Mouse (Mus musculus): ENCODE measurements around the gene Ckmt1. TPM values are rescaled to one million over a fixed set of nuclear protein-coding genes. Genes with fewer than 3 reads are reported as not detected.
"Not testable (repeated sequence)": the region's sequence is repeated elsewhere in the genome, so short reads cannot be mapped to it uniquely, and the experiment has no call there.

Gene Ckmt1
- polyA plus RNA-seq, 1 experiment = 0.23 TPM

DNA sequence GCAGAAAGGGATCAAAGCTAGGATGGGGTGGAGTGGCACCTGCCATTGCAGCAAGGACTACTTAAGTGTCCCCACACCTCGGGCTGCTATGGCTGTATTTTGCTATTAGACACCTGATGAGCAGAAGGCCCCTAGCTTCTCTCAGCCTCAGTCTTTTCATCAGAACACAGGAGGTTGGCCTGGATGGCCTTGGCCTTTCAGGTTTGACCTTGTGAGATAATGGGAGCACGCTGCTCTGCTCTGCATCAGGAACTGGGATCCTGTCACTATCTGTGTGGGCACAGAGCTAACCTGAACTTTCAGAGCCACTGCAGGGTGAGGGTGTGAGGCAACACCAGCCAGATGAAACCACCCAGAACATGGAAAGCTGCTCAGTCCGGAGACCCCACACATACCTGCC, 14.8 kb downstream of the Ckmt1 start:
- Histone ChIP-seq H3K4me3 (ENCODE audit: insufficient read depth, poor library complexity, severe bottlenecking) (no peak overlapping the region), H3K79me3 (ENCODE audit: low read depth) (no peaks in the 10 kb centered on the region), H3ac (ENCODE audit: control insufficient read depth, insufficient read length, low read depth) (no peak overlapping the region), H3K27me3 (ENCODE audit: control insufficient read depth, insufficient read depth, insufficient read length) (peaks cover 69% of the 10 kb centered on the region), H3K79me2 (ENCODE audit: control insufficient read depth, insufficient read depth) (no peaks in the 10 kb centered on the region), H3K36me3 (ENCODE audit: control insufficient read depth, insufficient read depth) (no peaks in the 10 kb centered on the region)
- TF ChIP-seq MYOG (IDR thresholded peaks at IDR 0.05; ENCODE audit: control insufficient read depth, extremely low read depth, insufficient read length) = no peak
- no peak for TF ChIP-seq FOSL1 (IDR thresholded peaks at IDR 0.05; ENCODE audit: insufficient read depth, low read length, poor library complexity, severe bottlenecking)
- TF ChIP-seq USF1 (IDR thresholded peaks at IDR 0.05; ENCODE audit: low read depth) = no peak
- TF ChIP-seq MYOD1 (IDR thresholded peaks at IDR 0.05; ENCODE audit: control insufficient read depth, insufficient read length, low read depth) = no peak
- TF ChIP-seq CEBPB (IDR thresholded peaks at IDR 0.05; ENCODE audit: low read depth) = no peak
- TF ChIP-seq MAX (IDR thresholded peaks at IDR 0.05) = no peak
- no peak for TF ChIP-seq CTCF (IDR thresholded peaks at IDR 0.05; ENCODE audit: control insufficient read depth, insufficient read depth, insufficient read length)

DNA sequence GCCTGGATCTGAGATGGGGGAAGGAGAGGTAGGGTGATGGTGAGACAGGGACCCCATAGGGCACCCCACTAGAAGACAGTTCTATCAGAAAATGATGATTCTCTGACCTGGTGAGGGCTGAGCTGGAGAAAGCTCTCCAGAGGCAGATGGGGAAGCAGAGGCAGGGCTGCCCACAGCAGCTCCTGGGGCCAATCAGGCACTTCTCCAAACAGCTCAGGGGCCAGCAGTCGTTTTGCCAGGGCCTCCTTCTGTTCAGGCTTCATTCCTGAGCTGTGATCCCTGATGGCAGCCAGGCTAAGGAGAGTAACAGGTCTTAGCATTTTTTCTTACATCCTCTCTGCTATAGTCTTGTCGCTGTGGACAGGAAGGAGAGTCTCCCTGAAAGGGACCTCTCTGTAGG, 17.3 kb downstream of the Ckmt1 start:
- Histone ChIP-seq H3K36me3 (ENCODE audit: control insufficient read depth, insufficient read depth) (no peaks in the 10 kb centered on the region), H3K4me3 (ENCODE audit: insufficient read depth, poor library complexity, severe bottlenecking) (no peak overlapping the region), H3K27me3 (ENCODE audit: control insufficient read depth, insufficient read depth, insufficient read length) (peaks cover 77% of the 10 kb centered on the region), H3K79me3 (ENCODE audit: low read depth) (no peaks in the 10 kb centered on the region), H3ac (ENCODE audit: control insufficient read depth, insufficient read length, low read depth) (no peak overlapping the region), H3K79me2 (ENCODE audit: control insufficient read depth, insufficient read depth) (no peaks in the 10 kb centered on the region)
- TF ChIP-seq CTCF (IDR thresholded peaks at IDR 0.05; ENCODE audit: control insufficient read depth, insufficient read depth, insufficient read length) = no peak
- no peak for TF ChIP-seq MAX (IDR thresholded peaks at IDR 0.05)
- TF ChIP-seq MYOD1 (IDR thresholded peaks at IDR 0.05; ENCODE audit: control insufficient read depth, insufficient read length, low read depth) = no peak
- no peak for TF ChIP-seq USF1 (IDR thresholded peaks at IDR 0.05; ENCODE audit: low read depth)
- TF ChIP-seq CEBPB (IDR thresholded peaks at IDR 0.05; ENCODE audit: low read depth) = no peak
- TF ChIP-seq FOSL1 (IDR thresholded peaks at IDR 0.05; ENCODE audit: insufficient read depth, low read length, poor library complexity, severe bottlenecking) = no peak
- TF ChIP-seq MYOG (IDR thresholded peaks at IDR 0.05; ENCODE audit: control insufficient read depth, extremely low read depth, insufficient read length) = no peak

DNA sequence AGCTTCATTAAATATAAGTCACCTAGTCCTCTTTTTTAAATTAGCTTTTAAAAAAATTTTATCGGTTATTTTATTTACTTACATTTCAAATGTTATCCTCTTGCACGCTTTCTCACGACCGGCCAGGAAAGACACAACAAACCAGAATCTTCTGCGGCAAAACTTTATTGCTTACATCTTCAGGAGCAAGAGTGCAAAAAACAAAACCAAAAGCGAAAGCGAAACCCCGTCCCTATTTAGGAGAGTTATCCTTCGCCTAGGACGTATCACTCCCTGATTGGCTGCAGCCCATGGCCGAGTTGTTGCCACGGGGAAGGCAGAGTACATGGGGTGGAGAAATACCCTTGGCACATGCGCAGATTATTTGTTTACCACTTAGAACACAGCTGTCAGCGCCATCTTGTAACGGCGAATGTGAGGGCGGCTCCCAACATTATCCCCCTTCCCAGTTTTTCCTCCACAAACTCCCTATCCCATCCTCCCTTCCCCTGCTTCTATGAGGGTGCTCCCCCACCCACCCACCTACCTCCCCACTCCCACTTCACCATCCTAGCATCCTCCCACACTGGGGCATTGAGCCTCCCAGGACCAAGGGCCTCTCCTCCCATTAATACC, 29.6 kb downstream of the Ckmt1 start, which contains the start of gene Strc:
TSS of gene Strc (minus strand) at position 208 of the 615 bp plus-strand sequence.
- not testable (repeated sequence) for H3K79me2 ChIP-seq (ENCODE audit: control insufficient read depth, insufficient read depth); H3K36me3 ChIP-seq (ENCODE audit: control insufficient read depth, insufficient read depth); H3K4me3 ChIP-seq (ENCODE audit: insufficient read depth, poor library complexity, severe bottlenecking); H3K27me3 ChIP-seq (ENCODE audit: control insufficient read depth, insufficient read depth, insufficient read length); H3ac ChIP-seq (ENCODE audit: control insufficient read depth, insufficient read length, low read depth); H3K79me3 ChIP-seq (ENCODE audit: low read depth)

DNA sequence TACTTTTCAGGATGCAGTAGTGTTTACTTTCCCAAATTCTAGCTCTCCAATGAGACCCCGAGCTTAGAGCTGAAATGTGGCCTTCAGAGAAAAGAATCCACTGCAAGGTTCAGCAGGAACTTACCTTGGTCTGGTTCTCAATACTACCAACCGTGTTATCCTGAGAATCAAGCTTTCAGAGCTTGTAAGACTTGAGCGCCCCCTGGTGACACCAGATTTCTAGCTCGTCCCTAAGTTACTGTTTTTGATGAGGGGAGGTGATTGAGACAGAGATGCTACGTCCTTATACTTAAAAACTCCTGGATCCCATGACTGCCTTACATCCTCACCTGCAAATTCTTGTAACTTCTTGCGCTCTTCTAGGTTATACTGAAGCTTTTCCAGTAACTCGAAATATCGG, 39.1 kb downstream of the Ckmt1 start:
- Histone ChIP-seq H3K79me3 (ENCODE audit: low read depth) (no peaks in the 10 kb centered on the region), H3K36me3 (ENCODE audit: control insufficient read depth, insufficient read depth) (no peaks in the 10 kb centered on the region), H3ac (ENCODE audit: control insufficient read depth, insufficient read length, low read depth) (no peak overlapping the region), H3K27me3 (ENCODE audit: control insufficient read depth, insufficient read depth, insufficient read length) (no peaks in the 10 kb centered on the region), H3K79me2 (ENCODE audit: control insufficient read depth, insufficient read depth) (no peaks in the 10 kb centered on the region), H3K4me3 (ENCODE audit: insufficient read depth, poor library complexity, severe bottlenecking) (no peak overlapping the region)
- no peak for TF ChIP-seq USF1 (IDR thresholded peaks at IDR 0.05; ENCODE audit: low read depth)

DNA sequence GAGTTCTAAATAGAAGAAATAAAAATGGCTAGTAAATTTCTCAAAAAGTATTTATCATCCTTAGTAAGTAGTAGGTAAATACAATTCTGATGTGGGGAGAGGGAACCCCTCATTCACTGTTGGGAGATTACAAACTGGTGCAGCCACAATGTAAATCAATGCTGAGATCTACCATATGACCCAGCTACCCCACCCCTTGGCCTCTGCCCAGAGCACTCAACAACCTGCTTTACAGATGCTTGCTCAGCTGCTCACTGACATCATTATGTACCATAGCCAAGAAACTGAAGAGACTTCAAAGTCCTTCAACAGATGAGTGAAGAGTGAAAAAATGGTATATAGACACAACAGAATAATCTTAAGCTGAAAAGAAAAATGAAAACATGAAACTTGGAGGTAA, 45.8 kb downstream of the Ckmt1 start:
- no peaks in the 10 kb centered on the region for H3K79me2 ChIP-seq (ENCODE audit: control insufficient read depth, insufficient read depth)

DNA sequence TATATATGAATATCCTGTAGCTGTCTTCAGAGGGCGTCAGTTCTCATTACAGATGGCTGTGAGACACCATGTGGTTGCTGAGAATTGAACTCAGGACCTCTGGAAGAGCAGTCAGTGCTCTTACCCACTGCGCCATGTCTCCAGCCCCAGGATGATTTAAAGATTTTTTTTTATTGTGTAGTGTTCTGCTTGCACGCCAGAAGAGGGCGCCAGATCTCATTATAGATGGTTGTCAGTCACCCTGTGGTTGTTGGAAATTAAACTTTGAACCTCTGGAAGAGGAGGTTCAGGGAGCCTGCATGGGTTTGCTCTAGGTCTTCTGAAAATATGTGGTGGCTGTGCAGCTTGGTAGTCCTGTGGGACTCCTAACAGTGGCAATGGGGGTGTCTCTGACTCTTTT, 50.6 kb downstream of the Ckmt1 start:
- H3K36me3 ChIP-seq (ENCODE audit: control insufficient read depth, insufficient read depth) = no peaks in the 10 kb centered on the region
- TF ChIP-seq MYOG (IDR thresholded peaks at IDR 0.05; ENCODE audit: control insufficient read depth, extremely low read depth, insufficient read length) (no peak), CTCF (IDR thresholded peaks at IDR 0.05; ENCODE audit: control insufficient read depth, insufficient read depth, insufficient read length) (peak; percentile 4)
- H3ac ChIP-seq (ENCODE audit: control insufficient read depth, insufficient read length, low read depth) = no peak overlapping the region

More for the DNA sequence above, 45.8 kb downstream of the Ckmt1 start:
- TF ChIP-seq MYOD1 (IDR thresholded peaks at IDR 0.05; ENCODE audit: control insufficient read depth, insufficient read length, low read depth) (peak; percentile 21), CEBPB (IDR thresholded peaks at IDR 0.05; ENCODE audit: low read depth) (no peak)
- no peak overlapping the region for H3K4me3 ChIP-seq (ENCODE audit: insufficient read depth, poor library complexity, severe bottlenecking)
- no peaks in the 10 kb centered on the region for H3K79me3 ChIP-seq (ENCODE audit: low read depth)
- H3ac ChIP-seq (ENCODE audit: control insufficient read depth, insufficient read length, low read depth) = no peak overlapping the region
- H3K27me3 ChIP-seq (ENCODE audit: control insufficient read depth, insufficient read depth, insufficient read length) = no peaks in the 10 kb centered on the region
- H3K36me3 ChIP-seq (ENCODE audit: control insufficient read depth, insufficient read depth) = no peaks in the 10 kb centered on the region

More for the DNA sequence above, 50.6 kb downstream of the Ckmt1 start:
- Histone ChIP-seq H3K4me3 (ENCODE audit: insufficient read depth, poor library complexity, severe bottlenecking) (no peak overlapping the region), H3K27me3 (ENCODE audit: control insufficient read depth, insufficient read depth, insufficient read length) (no peaks in the 10 kb centered on the region), H3K79me3 (ENCODE audit: low read depth) (no peaks in the 10 kb centered on the region), H3K79me2 (ENCODE audit: control insufficient read depth, insufficient read depth) (peaks cover 13% of the 10 kb centered on the region)

Data from C2C12 (cell line).